Mouse (Mus musculus) ES-E14 (cell line): ENCODE data around the gene Babam1. TPM values are rescaled to one million over a fixed set of nuclear protein-coding genes. Genes with fewer than 3 reads are reported as not detected.

Experiments used
- DNase-seq: peaks from one replicate; pipeline ENCODE4 v3.0.0-alpha.2; 2013; ENCODE audit warnings: low read depth, low spot score
- H3K27ac ChIP-seq: 2 replicates; pipeline ENCODE4 v1.5.1; 2012; ENCODE audit warnings: low read depth, mild to moderate bottlenecking, low read length, moderate library complexity, mixed read lengths; ENCODE audit not compliant: poor library complexity, insufficient read depth, severe bottlenecking
- H3K36me3 ChIP-seq: 2 replicates; pipeline ENCODE4 v1.6.1; 2012; ENCODE audit warnings: mild to moderate bottlenecking, low read length, moderate library complexity, mixed read lengths; ENCODE audit not compliant: control insufficient read depth, poor library complexity, insufficient read depth, severe bottlenecking
- H3K4me1 ChIP-seq, 2 experiments: fragments of 150-350 bp in 1 of 2; sonication (generic) in 1 of 2; 2 replicates each; pipeline ENCODE4 v1.6.1; 2012; ENCODE audit warnings: low read length in 2 of 2, mild to moderate bottlenecking in 1 of 2, mixed read lengths in 1 of 2; ENCODE audit not compliant: control insufficient read depth in 2 of 2, insufficient read depth in 2 of 2, poor library complexity in 1 of 2
- H3K4me3 ChIP-seq, 2 experiments: fragments of 150-350 bp in 1 of 2; sonication (generic) in 1 of 2; 2 replicates each; pipeline ENCODE4 v1.5.1; 2012; ENCODE audit warnings: low read length in 2 of 2, low read depth in 1 of 2, mild to moderate bottlenecking in 1 of 2, mixed read lengths in 1 of 2; ENCODE audit not compliant: insufficient read depth in 1 of 2, poor library complexity in 1 of 2, severe bottlenecking in 1 of 2
- H3K9ac ChIP-seq: 2 replicates; pipeline ENCODE4 v1.6.1; 2012; ENCODE audit warnings: low read depth, mild to moderate bottlenecking, low read length, mixed read lengths; ENCODE audit not compliant: poor library complexity, insufficient read depth, severe bottlenecking
- H3K9me3 ChIP-seq: fragments of 150-350 bp; sonication (generic); 2 replicates; pipeline ENCODE4 v1.6.1; 2012; ENCODE audit warnings: low read depth, mild to moderate bottlenecking, low read length; ENCODE audit not compliant: control insufficient read depth, insufficient read depth
- CHD2 ChIP-seq: IDR thresholded peaks from 2 replicates; pipeline ENCODE4 v1.6.1; 2014; ENCODE audit warnings: mild to moderate bottlenecking, low read depth, low read length, inconsistent platforms
- HCFC1 ChIP-seq: IDR thresholded peaks from 2 replicates; pipeline ENCODE4 v1.6.1; 2012; ENCODE audit warnings: low read length, inconsistent platforms, borderline replicate concordance; ENCODE audit not compliant: insufficient read depth
- MAFK ChIP-seq: IDR thresholded peaks from 2 replicates; pipeline ENCODE4 v1.6.1; 2014; ENCODE audit warnings: mild to moderate bottlenecking, low read depth, low read length, inconsistent platforms; ENCODE audit not compliant: insufficient read depth
- ZC3H11A ChIP-seq: IDR thresholded peaks from 2 replicates; pipeline ENCODE4 v1.6.1; 2012; ENCODE audit warnings: low read depth, mild to moderate bottlenecking, inconsistent platforms, low read length, borderline replicate concordance
- ZNF384 ChIP-seq: IDR thresholded peaks from 2 replicates; pipeline ENCODE4 v1.6.1; 2012; ENCODE audit warnings: low read depth, low read length, inconsistent platforms
- in situ Hi-C, 2 experiments: fragments of 600-800 bp; cut with MboI; formaldehyde crosslinking; loops; one replicate each; pipeline ENCODE4 v1.15.1; 2025; ENCODE audit warnings: low sequenced_read_pairs in 2 of 2, inconsistent platforms in 1 of 2; ENCODE audit not compliant: unreplicated experiment in 2 of 2
- total RNA-seq: library from RNA; depleted of rRNA; stranded (reverse); fragments of 300-350 nt; gene quantifications from 2 replicates; pipeline ENCODE4 v1.2.3, GENCODE M21; 2012

Babam1 gene
- total RNA-seq, 1 experiment = 47.4 TPM

- no peak overlapping the region for H3K4me3 ChIP-seq
- in situ Hi-C loops = no loop called here
- peak overlapping the region; percentile 58; the same call in 1 of the 2 replicates for H3K27ac ChIP-seq
- peaks cover 10 to 34% of the 10 kb centered on the region in 2 experiments for H3K4me1 ChIP-seq
- no peak overlapping the region for H3K9ac ChIP-seq
- H3K9me3 ChIP-seq = no peaks in the 10 kb centered on the region
- TF ChIP-seq MAFK = no peak
- no peak for TF ChIP-seq ZC3H11A
- TF ChIP-seq HCFC1 = no peak
- no peak for TF ChIP-seq ZNF384
- TF ChIP-seq CHD2 = no peak
- no peaks in the 10 kb centered on the region; the same call in 1 of the 2 replicates for H3K36me3 ChIP-seq
- no peak for DNase-seq
These were observed 13.3 kb upstream of the Babam1 start for GRCm38 (mm10) chr8:71383396-71383795.

GRCm38 (mm10) chr8:71383860-71384259, 12.8 kb upstream of the Babam1 start:
- Histone ChIP-seq H3K9me3 (no peaks in the 10 kb centered on the region), H3K36me3 (no peaks in the 10 kb centered on the region; the same call in 1 of the 2 replicates), H3K4me3 (no peak overlapping the region), H3K9ac (no peak overlapping the region), H3K27ac (peak overlapping the region; percentile 58; the same call in 1 of the 2 replicates), H3K4me1 (peaks cover 10 to 34% of the 10 kb centered on the region in 2 experiments)
- TF ChIP-seq CHD2 (no peak), MAFK (no peak), HCFC1 (no peak), ZC3H11A (no peak), ZNF384 (no peak)
- in situ Hi-C loops = no loop called here
- no peak for DNase-seq

GRCm38 (mm10) chr8:71385212-71385835, 11.3 kb upstream of the Babam1 start:
- in situ Hi-C loops = no loop called here
- Histone ChIP-seq H3K9me3 (no peaks in the 10 kb centered on the region), H3K9ac (peak overlapping the region; percentile 64; the same call in 1 of the 2 replicates), H3K27ac (peak overlapping the region; percentile 81; the same call in 1 of the 2 replicates), H3K36me3 (no peaks in the 10 kb centered on the region), H3K4me1 (peaks cover 10 to 25% of the 10 kb centered on the region in 2 experiments), H3K4me3 (peak overlapping the region; percentile 52 to 59)
- no peak for DNase-seq
- TF ChIP-seq CHD2 (no peak), ZC3H11A (no peak), ZNF384 (no peak), HCFC1 (no peak), MAFK (no peak)

- peaks cover 5 to 25% of the 10 kb centered on the region in 2 experiments; a peak in 3 of 4 replicates for H3K4me1 ChIP-seq
- in situ Hi-C loops = no loop called here
- H3K4me3 ChIP-seq = no peak overlapping the region
- no peak overlapping the region for H3K27ac ChIP-seq
- no peaks in the 10 kb centered on the region for H3K9me3 ChIP-seq
- no peak for TF ChIP-seq MAFK
- TF ChIP-seq ZNF384 = no peak
- H3K9ac ChIP-seq = no peak overlapping the region
- no peaks in the 10 kb centered on the region for H3K36me3 ChIP-seq
- no peak for DNase-seq
These were observed 8.4 kb upstream of the Babam1 start for GRCm38 (mm10) chr8:71388267-71388666.

GRCm38 (mm10) chr8:71391696-71392095, 5.0 kb upstream of the Babam1 start:
- TF ChIP-seq MAFK (no peak), ZC3H11A (no peak), ZNF384 (no peak), CHD2 (no peak), HCFC1 (no peak)
- DNase-seq = no peak
- H3K9me3 ChIP-seq = no peaks in the 10 kb centered on the region
- H3K36me3 ChIP-seq = no peaks in the 10 kb centered on the region
- no peak overlapping the region for H3K27ac ChIP-seq
- no peak overlapping the region for H3K4me3 ChIP-seq
- H3K4me1 ChIP-seq = peaks cover 3 to 10% of the 10 kb centered on the region in 2 experiments; a peak in 2 of 4 replicates
- in situ Hi-C loops = no loop called here
- H3K9ac ChIP-seq = no peak overlapping the region; the same call in 1 of the 2 replicates
